Mouse (Mus musculus): ENCODE measurements at regions not wholly inside any gene's neighbourhood (a gene's known extent, or its start where the extent isn't known, plus 50 kb on each side); places are given as distances from the start of the nearest gene placed in this dataset.

DNA sequence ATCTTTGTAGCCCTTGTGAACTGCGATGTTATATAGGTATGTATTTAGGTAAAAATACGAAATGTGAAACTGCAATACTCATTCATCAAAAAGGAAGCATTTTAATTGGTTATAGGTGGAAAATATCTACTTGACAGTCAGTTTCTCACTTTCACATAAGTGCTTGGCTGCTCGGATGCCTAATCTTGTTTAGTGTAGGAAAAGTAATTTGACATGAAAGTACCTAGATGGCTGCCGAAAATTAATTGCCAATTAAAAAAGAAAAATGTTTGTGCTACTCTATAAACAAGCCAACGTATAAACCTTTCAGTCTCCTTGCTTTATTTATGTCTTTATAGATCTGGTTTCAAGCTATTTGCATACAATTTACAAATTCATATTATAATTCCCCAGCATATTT, 691.3 kb downstream of the Dach1 start:
- TF ChIP-seq CTCF (IDR thresholded peaks at IDR 0.05; ENCODE audit: low read depth, low read length) (no peak), POLR2A (IDR thresholded peaks at IDR 0.05; ENCODE audit: extremely low read depth, insufficient read depth, low read length) (no peak)
